Mouse (Mus musculus): ENCODE measurements around the gene Cisd3.
"Not testable (repeated sequence)": the region's sequence is repeated elsewhere in the genome, so short reads cannot be mapped to it uniquely, and the experiment has no call there.

Cisd3 gene

DNA sequence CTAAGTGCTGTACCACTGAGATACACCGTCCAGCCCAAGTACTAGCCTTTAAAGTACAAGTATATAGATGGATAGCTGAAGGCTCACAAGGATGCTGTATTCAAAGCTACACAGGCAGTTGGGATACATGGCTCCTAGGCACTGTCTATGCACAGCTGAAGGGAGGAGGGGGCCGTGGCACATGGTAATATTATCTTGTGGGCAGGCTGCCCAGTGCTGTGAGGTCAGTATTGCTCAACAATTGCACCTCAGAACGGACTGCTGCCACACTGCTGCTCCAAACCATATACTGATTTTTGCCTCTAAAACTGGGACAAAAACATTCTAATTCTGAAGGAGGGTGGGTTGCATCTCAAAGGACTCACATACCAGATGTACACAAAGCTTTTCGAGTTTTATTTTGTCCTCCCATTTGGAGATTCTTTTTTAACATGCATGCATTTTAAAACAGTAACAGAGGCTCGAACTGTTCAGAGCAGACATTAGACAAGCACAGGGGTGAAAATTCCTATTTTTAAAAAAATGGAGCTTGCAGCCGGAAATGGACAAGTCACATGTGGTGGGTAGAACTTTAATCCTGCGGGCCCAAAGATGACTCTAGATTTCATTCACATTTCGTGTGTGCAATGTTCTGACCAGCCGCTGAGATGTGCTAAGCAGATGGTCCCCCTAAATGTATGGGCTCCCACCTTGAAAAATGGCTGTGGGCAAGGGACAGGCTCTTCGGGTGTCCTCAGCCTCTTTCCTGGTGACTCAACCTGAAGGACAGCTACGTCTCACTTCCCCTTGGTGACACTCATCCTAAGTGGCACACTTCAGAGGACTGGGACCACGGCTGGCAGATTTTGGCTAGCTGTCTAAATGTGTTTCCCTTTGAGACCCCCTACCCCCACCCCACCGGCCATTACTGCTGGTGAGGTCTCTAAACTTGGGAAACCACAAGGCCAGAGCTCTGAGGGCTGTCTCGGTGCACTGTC, 29.4 kb downstream of the Cisd3 start:
- DNase-seq: no peak

DNA sequence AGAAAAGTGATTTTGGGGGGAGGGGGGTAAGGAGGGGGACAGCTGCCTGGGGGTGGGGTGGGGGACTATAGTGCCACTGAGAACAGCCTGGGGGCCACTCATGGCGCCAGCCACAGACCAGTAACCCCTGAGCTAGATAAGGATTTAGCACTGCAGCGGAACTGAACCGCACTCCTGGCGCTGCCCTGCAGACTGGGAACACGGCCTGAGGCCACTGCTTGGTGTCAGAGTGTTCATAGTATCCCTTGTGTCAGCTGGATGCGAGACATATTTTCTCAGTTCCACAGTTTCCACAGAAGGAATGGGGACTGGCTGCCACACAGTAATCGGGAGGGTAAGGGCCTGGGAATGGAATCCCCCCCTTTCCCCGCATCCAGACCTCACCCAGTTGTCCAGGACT, 30.4 kb downstream of the Cisd3 start:
- no peak for DNase-seq

DNA sequence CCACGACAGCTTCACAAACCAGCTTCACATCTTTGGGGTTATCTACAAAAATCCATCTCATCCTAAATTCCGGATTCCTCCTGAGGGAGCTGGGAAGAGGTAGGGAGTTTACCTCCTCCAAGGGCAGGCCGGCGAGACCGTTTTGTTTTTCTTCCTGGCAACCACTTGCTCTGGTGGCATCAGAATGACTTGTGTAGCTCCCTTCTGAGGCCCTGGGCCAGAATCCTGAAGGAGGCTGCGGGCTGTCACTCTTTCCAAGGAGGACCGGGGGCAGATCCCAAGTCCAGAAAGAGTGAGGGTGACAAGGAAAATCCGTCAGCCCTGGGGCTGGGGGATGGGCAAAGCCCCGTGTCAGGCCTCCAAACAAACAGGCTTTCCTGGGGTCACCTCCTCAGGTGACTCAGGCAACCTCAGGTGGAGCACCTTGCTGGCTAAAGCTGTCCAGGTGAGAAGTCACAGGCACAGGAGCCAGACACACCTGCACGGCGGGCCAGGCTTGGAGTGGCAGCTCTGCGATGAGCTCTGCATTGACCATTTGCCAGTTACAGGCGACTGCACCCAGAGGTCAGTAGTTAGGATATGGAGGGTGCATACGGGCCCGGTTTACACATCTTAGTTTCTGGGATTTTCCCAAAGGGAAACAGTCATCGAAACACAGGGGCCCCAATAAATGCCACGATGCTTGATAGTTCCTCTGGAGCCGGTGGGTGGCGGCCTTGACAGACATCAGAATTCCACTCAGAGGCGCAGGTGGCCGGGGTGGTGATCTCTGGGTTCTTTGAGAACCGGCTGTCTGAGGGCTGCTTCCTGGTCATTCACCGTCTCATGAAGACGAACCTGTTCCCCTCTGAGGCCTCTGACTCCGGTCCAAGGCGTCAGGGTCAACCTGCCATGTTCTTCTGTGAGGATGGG, 32.0 kb downstream of the Cisd3 start:
- no peak for DNase-seq

GRCm38 (mm10) chr11:97718281-97718860, 32.7 kb downstream of the Cisd3 start:
- DNase-seq: peak; percentile 31

DNA sequence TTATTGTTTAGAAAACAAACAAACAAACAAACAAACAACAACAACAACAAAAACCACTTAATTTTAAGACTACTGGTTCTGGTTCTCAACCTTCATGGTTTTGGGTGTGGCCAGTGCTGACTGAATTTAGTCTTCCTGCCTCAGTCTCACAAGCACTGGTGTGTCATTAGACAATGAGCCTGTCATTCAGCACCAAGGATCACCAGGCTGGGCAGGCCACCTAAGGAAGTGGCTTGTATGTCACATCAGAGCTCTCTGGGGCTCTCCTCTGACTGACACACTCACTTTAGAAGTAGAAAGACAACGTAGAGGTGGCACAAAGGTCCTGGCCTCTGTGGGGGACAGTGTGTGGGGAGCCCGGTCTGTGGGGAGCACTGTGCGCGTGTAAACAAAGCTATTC, 33.4 kb downstream of the Cisd3 start:
- DNase-seq: no peak

DNA sequence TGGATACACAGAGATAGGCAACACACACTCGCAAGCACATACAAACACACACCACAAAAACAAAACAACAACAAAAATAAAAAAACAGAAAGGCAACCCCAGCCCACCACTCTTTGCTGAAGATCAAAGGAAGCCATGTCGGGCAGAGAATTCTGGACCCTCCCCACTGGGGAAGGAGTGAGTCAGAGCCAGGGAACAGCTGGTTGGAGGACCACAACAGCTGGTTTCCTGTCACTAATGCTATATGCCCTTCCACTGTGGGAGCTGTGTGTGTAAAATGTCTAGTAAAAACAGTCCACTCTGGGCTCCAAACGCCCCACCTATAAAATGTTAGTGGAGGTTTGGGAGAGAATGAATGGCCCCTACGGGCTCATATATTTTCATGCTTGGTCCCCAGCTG, 35.7 kb downstream of the Cisd3 start:
- DNase-seq: no peak

GRCm38 (mm10) chr11:97723709-97724108, 38.1 kb downstream of the Cisd3 start:
- DNase-seq: no peak

DNA sequence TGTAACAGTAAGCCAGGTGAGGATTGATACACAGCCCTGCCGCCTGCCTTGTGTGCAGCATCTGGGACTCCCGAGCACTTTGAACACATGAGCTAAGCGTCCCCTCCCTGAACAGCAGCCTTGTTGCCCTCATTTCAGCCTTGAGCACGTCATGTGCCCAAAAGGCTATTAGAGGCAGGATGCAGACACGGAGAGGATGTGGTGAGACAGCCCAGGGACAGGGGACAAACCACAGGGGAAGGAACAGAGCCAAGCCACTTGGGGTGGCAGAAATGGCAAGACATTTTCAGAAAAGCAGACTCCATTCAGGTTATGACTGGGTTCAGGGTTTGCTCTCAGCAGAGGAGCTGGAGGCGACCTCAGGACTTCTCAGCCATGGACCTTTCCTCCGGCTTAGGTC, 42.7 kb downstream of the Cisd3 start:
- peak; percentile 59 for DNase-seq

GRCm38 (mm10) chr11:97728730-97729129, 43.1 kb downstream of the Cisd3 start:
- peak; percentile 24 for DNase-seq

GRCm38 (mm10) chr11:97733689-97734088, 48.1 kb downstream of the Cisd3 start:
- no peak for DNase-seq

- not testable (repeated sequence) for DNase-seq
These were observed 49.2 kb downstream of the Cisd3 start for GRCm38 (mm10) chr11:97734810-97735209.

DNA sequence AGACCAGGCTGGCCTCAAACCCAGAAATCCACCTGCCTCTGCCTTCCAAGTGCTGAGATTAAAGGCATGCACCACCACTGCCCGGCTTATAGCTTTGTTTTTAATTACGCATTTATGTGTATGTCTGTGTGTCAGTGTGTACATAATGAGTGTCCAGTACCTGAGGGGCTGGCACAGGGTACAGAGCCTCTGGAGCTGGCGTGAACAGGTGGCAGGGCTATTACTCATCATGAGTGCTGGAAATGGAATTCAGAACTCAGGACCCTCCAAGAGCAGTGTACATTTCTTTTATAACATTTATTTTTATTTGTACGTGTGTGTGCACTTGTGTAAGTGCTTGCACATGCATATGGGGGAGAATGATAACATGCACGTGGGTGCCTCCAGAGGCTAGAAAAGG, 51.0 kb downstream of the Cisd3 start:
- no peak for DNase-seq

- no peak for DNase-seq
These were observed 52.0 kb downstream of the Cisd3 start for GRCm38 (mm10) chr11:97737600-97737999.

Data from thymus, postnatal 14 days (tissue).